Mouse (Mus musculus): ENCODE data around the gene Cpsf7.
"Not testable (repeated sequence)": the region's sequence is repeated elsewhere in the genome, so short reads cannot be mapped to it uniquely, and the experiment has no call there.

Cpsf7 gene

DNA sequence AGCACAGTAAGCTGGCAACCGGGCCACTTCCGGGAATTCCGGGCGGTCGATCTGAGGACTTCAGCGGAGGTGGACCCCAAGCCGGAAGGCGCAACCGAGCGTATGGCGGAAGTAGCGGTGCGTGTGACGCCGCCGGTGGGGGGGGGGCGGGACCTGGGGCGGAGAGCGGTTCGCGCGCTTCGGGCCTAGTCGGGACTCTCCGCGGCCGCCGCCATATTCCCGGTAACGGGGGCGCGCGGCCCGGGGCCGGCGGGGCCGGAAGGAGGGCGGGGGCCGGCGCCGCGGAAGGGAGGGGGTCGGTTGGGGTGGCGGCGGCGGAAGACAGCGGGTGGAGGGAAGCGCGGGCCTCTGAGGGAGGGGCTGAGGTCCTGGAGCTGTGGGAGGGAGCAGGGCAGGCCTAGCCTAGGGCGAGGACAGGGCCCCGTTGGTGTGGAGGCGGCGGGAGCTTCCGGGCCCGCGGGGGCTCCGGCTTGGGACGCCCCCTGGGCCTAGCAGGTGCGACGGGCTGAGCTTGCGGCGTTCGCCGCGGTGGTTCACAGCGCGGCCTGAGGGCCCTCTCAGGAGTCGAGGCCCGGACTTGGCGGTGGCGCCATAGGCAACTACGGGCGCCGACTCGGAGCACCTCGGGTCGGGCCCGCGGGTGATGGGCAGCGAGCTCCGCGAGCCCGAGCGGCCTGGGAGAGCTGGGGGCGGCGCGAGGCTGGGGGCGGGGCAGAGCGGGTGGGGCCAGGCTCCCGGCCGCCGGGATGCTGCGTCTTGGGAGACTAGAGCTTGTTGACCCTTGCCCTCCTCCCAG is at the start of gene Cpsf7:
TSS of gene Cpsf7 (plus strand) at position 161 of the 796 bp plus-strand sequence.
- DNase-seq (ENCODE audit: inconsistent ontology term), result peak; percentile 97

DNA sequence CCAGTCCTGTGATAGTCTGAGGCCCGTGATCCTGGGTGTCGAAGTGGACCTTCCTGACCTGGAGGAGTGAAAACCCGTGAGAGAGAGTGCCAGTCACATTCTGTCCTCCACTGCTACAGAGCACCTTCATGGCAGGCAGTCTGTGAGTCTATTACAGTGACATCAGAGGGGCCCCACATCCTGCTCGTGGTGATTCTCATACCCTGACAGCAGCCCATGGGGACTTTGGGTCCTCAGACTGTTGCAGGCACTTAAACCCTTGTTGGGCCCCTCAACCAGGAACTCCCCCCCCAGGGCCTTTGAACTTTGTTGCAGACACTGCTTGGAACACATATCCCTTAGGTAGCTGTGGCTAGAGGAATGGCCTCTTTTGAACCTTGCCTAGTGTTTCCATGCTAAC is 45.5 kb upstream of the Cpsf7 start:
- no peak for DNase-seq (ENCODE audit: inconsistent ontology term)

GRCm38 (mm10) chr19:10482703-10483102 is 42.4 kb upstream of the Cpsf7 start, which contains the start of gene Ppp1r32:
Gene Ppp1r32, minus strand, starts transcription at chr19:10482928.
- DNase-seq (ENCODE audit: inconsistent ontology term), result no peak

DNA sequence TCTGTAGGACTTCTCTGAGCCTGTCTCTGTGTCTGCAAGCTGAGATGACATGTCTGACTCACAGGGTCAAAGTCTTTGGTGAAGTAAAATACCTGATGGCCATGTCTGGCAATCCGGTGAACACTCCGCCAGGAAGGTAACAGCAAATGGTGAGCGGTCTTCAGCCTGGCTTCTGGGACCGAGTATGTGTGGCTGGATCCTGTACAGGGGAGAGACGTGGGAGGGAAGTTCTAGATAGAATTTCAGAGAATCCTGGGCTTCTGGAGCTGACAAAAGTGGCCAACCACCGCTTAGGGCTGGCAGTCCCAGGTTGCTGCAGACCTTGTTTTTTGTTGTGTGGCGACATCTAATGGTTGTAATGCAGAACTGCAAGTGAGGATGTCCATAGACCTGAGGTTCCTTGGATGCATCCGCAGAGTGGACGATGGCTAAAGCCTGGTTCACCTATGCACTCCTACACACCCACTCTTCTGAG is 38.8 kb upstream of the Cpsf7 start:
- DNase-seq (ENCODE audit: inconsistent ontology term), result peak; percentile 40

DNA sequence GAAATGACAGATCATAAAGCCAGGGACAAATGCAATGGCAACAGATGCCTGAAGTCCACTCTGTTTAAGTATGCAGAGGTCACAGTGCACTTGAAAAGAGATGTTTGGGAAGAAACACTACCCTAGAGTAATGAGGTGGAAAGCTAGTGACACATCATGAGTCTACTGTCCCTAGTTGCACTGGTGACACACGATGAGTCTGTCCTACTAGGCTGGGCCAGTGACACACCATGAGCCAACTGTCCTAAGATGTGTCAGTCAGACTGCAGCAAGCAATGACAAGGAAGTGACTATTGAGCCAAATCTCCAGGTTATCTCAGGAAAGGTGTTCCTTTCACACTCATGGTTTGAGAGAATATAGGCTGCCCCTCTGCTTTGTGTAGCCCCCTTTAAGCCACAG is 29.4 kb upstream of the Cpsf7 start:
- peak; percentile 19 for DNase-seq (ENCODE audit: inconsistent ontology term)

DNA sequence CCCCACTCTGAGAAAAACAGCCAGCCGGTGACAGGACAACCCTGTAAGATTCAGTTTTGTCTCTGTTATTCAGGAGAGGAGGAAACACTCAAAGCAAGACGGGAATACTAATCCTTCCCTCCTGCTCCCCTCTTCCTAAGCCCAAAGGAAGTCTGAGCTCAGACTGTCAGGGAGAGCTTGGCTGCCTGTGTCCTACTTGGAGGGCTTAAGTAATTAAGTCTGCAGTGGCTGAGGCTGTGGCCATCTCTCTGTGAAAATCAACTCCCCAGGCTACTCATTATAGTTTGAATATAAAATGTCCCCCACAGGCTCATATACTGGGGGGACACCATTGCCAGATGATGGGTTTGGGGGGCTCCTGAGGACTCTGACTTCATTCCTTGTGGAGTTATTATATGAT is 28.1 kb upstream of the Cpsf7 start:
- no peak for DNase-seq (ENCODE audit: inconsistent ontology term)

DNA sequence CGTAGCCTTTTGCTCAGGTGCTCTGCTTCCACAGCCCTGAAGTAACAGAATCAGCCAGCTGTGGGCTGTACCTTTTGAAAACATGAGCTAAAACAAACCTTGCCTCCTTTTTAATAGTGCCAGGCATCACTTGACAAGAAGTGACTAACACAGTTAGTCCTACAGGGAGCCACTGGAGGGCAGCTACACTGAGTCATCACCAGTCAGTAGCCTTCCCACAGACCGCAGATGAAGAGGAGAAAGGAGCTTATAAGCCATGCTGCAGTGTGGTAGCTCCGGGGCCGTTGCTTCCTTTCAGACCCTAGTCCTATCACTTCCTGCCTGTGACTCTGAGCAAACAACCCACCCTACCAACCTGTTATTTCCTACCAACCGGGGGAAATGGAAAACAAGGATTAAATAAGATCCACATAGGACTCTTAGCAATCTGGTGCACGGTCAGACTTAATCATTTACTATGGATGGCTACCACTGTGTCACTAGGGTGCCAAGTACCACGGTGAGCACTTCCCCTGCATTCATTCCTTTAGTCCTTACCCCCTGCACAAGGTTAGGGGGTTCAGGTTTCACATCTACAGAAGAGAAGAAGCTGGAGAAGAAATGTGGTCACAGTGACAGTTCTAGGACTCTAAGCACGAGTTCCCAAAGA is 27.4 kb upstream of the Cpsf7 start:
- DNase-seq (ENCODE audit: inconsistent ontology term), result peak; percentile 45

GRCm38 (mm10) chr19:10500581-10500980 is 24.5 kb upstream of the Cpsf7 start:
- no peak for DNase-seq (ENCODE audit: inconsistent ontology term)

GRCm38 (mm10) chr19:10502571-10502970 is 22.5 kb upstream of the Cpsf7 start:
- peak; percentile 26 for DNase-seq (ENCODE audit: inconsistent ontology term)

DNA sequence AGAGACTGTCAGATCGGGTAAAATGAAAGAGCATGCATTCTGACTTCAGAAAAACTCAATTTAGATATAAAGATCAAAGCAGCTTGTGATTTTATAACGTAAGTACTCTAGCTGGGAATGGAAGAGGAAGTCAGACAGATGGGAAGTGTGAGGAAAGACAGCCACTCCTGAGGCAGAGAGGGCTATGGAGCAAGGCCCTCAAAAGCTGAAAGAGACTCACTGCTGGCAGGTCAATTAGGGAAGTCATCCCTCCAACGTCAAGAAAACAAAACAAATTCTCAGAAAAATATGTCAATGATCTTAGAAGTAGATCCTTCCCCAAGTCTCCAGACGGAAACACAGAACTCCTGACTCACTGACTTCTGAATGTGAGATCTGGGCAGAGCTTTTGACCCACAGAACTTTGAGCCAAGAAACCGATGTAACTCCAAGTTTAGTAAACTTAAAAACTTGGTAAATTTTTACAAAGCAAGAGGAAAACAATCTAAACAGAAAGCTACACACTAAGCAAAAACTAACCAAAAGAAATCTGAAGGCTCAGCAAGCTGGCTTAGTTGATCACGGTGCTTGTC is 14.2 kb upstream of the Cpsf7 start:
- no peak for DNase-seq (ENCODE audit: inconsistent ontology term)

GRCm38 (mm10) chr19:10520355-10520754 is 4.7 kb upstream of the Cpsf7 start:
- peak; percentile 11 for DNase-seq (ENCODE audit: inconsistent ontology term)

DNA sequence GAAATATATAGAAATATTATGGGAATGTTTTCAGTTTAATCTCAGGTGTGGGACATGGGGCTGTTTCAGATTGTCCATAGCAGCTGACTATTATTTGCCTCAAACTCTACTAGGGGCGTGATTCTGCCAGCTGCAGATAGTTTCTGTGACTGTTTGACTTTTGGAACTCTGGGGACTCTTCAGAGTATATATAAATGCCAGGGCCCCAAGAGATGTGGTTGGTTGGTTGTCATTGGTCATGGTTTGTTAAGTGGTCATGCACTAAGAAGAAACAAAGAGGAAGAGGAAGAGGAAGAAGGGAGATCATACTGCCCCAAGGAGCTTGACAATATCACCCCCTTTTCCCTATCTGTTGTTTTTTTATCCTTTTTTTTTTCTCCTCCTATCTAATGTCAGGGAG is 3.1 kb upstream of the Cpsf7 start:
- no peak for DNase-seq (ENCODE audit: inconsistent ontology term)

GRCm38 (mm10) chr19:10523483-10524080 is 1.5 kb upstream of the Cpsf7 start:
- no peak for DNase-seq (ENCODE audit: inconsistent ontology term)

- DNase-seq (ENCODE audit: inconsistent ontology term), result no peak
These were observed 321 bp upstream of the Cpsf7 start for GRCm38 (mm10) chr19:10524784-10525105.

DNA sequence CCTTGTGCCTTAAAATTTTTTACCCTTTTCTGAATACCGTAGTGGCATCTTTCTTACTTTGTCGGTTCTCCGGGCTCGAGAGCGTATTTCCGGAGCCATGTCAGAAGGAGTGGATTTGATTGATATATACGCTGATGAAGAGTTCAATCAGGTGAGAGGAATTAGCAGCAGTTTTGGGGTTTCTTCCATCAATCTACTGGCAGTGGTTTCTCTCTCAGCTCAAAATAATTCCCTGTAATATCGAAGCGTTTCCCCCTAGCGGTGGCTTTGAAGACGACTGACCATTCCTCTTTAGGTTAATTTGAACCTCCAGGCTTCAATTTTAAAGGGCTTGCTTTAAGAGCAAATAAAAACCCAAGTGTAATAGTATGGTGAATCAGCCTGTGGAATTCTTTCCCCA is 844 bp downstream of the Cpsf7 start, which contains the start of gene Sdhaf2:
TSS of gene Sdhaf2 (minus strand) at position 233 of the 400 bp plus-strand sequence.
- DNase-seq (ENCODE audit: inconsistent ontology term), result peak; percentile 71

DNA sequence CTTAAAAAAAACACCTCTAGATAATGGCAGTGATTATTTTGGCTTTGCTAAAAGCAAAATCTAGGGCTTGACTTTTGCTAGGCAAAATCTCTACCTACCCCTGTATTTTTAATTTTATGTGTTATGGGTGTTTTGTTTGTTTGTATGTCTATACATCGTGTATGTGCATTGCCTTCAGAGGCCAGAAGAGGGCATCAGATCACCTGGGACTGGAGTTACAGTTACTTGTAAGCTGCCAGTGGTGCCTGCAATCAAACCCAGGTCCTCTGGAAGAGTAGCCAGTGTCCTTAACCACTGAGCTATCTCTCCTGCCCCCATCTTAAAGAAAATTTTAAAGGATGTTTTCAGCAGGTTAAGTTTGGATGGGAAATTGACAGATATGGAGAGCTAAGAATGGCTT is 5.0 kb downstream of the Cpsf7 start:
- DNase-seq (ENCODE audit: inconsistent ontology term), result no peak

GRCm38 (mm10) chr19:10539454-10539853 is 14.4 kb downstream of the Cpsf7 start:
- no peak for DNase-seq (ENCODE audit: inconsistent ontology term)

DNA sequence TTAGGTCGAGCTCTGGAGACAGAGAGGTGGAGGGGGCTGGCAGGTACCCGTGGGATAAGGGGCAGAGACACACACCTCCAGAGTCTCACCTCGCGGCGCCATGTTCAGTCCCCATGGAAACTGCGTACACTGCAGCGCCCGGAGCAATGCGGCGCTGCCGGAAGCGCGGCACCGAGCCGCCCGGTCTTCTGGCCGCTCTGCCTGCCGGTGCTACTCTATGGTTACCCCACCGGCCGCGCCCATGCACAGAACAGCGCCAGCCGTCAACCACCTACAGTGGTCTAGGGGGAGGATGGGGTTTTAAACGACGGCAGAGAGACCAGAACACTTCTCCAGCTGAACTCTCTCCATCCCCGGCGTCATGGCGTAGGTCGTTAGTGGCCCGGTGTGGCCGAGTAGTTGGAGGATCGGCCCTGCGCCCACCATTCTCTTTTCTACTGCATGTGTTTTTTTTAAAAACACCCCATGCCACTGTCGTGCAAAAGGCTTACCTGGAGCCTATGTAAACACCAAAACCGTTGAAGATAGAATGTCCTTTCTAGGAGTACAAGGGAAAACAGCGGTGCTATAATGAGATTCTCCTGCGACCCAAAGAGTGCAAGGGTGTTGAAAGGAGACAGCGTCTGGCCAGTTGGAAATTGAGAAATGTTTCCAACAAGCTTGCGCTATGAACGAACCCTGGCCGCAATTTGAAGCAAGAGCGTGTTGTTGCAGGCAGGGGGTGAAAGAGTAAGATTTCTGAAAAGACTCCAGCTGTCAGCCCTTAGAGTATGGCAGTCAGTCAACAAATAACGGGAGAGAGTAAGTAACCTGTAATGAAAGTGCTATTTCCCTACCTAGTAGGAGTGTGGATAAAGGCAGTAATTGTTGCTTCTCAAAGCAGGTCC is 30.8 kb downstream of the Cpsf7 start, which contains the start of gene Tmem216:
TSS of gene Tmem216 (minus strand) at position 615 of the 887 bp plus-strand sequence.
- DNase-seq (ENCODE audit: inconsistent ontology term), result peak; percentile 77

DNA sequence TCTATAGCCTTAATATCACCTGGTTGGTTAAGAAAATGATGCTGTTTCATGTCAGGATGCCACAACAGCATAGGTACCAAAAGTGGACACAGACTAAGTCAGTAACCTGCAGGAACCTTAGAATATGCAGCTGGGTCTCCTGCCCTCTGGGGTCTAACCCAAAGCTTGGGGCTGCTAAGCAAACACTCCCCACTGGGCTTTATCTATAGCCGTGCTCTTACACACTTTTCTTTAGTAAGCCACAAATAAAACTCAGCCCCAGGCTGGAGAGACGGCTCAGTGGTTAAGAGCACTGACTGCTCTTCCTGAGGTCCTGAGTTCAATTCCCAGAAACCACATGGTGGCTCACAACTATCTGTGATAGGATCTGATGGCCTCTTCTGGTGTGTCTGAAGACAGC is 31.9 kb downstream of the Cpsf7 start:
- no peak for DNase-seq (ENCODE audit: inconsistent ontology term)

- DNase-seq (ENCODE audit: inconsistent ontology term), result no peak
These were observed 32.4 kb downstream of the Cpsf7 start for GRCm38 (mm10) chr19:10557430-10557829.

DNA sequence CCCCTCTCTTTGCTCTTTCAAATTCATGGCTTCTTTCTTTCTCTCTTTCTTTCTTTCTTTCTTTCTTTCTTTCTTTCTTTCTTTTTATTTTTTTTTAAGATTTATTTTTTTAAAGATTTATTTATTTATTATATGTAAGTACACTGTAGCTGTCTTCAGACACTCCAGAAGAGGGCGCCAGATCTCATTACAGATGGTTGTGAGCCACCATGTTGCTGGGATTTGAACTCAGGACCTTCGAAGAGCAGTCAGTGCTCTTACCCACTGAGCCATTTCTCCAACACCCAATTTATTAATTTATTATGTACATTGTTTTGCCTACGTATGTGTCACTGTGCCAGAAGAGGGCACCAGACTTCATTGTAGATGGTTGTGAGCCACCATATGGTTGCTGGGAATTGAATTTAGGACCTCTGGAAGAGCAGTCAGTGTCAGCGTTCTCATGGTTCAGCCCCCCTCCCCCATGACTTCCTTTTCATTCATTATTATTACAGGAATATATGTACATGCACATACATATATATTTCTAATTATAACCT is 32.8 kb downstream of the Cpsf7 start:
- DNase-seq (ENCODE audit: inconsistent ontology term), result not testable (repeated sequence)
